Mouse (Mus musculus): ENCODE measurements around the gene Wnt2b. TPM values are rescaled to one million over a fixed set of nuclear protein-coding genes. Genes with fewer than 3 reads are reported as not detected.

Wnt2b gene
- polyA plus RNA-seq, 1 experiment from 2014 or later, result 1.6 TPM

Other genes starting within 250 kb of the Wnt2b start
- gene Ppm1j, start 180.9 kb downstream of the Wnt2b start, polyA plus RNA-seq (2015; fragmentation: Nextera tagmentation; extraction: Ambion mirVana), result 4.7 and 4.8 TPM in 2 replicates
- 0.12 and 0.20 TPM in 2 replicates for gene Fam19a3, start 180.1 kb downstream of the Wnt2b start, polyA plus RNA-seq (2015; fragmentation: Nextera tagmentation; extraction: Ambion mirVana)
- 163 and 174 TPM in 2 replicates for gene Rhoc, start 173.5 kb downstream of the Wnt2b start, polyA plus RNA-seq (2015; fragmentation: Nextera tagmentation; extraction: Ambion mirVana)
- 44.7 and 47.0 TPM in 2 replicates for gene Mov10, start 143.4 kb downstream of the Wnt2b start, polyA plus RNA-seq (2015; fragmentation: Nextera tagmentation; extraction: Ambion mirVana)
- 38.6 and 42.4 TPM in 2 replicates for gene St7l, start 97.9 kb downstream of the Wnt2b start, polyA plus RNA-seq (2015; fragmentation: Nextera tagmentation; extraction: Ambion mirVana)
- 173 and 183 TPM in 2 replicates for gene Capza1, start 97.4 kb downstream of the Wnt2b start, polyA plus RNA-seq (2015; fragmentation: Nextera tagmentation; extraction: Ambion mirVana)
- gene Cttnbp2nl, start 91.2 kb upstream of the Wnt2b start, polyA plus RNA-seq (2015; fragmentation: Nextera tagmentation; extraction: Ambion mirVana), result 25.9 and 29.9 TPM in 2 replicates
- gene 4930564D02Rik, start 104.9 kb upstream of the Wnt2b start, polyA plus RNA-seq (2015; fragmentation: Nextera tagmentation; extraction: Ambion mirVana), result not detected in 2 replicates

All from embryonic facial prominence, embryonic 15.5 days (tissue).